Mouse (Mus musculus) liver, postnatal 0 days (tissue): Measurements from ENCODE around the gene Slc39a11. TPM values are rescaled to one million over a fixed set of nuclear protein-coding genes. Genes with fewer than 3 reads are reported as not detected.

Experiments
- ATAC-seq: fragments of 200-750 bp; cut with Nextera tagmentation; 2 replicates; pipeline ENCODE4 v1.8.0; 2017; ENCODE audit warnings: mild to moderate bottlenecking, moderate library complexity
- DNase-seq: peaks from one replicate; pipeline ENCODE4 v3.0.0-alpha.2; 2016
- H3K27ac ChIP-seq: fragments of 300-500 bp; sonication (generic); 2 replicates; pipeline ENCODE4 v1.5.1; 2014; ENCODE audit warnings: antibody characterized with exemption, moderate library complexity, mild to moderate bottlenecking, low read depth
- H3K27me3 ChIP-seq: fragments of 300-500 bp; sonication (generic); 2 replicates; pipeline ENCODE4 v1.6.1; 2014; ENCODE audit warnings: low read length, control low read depth, mixed read lengths; ENCODE audit not compliant: insufficient read depth
- H3K36me3 ChIP-seq: fragments of 300-500 bp; sonication (generic); replicated peaks from 2 replicates; pipeline ENCODE4 v1.6.1; 2014; ENCODE audit warnings: mild to moderate bottlenecking, control low read depth, low read length, moderate library complexity, mixed read lengths; ENCODE audit not compliant: insufficient read depth
- H3K4me1 ChIP-seq: fragments of 300-500 bp; sonication (generic); 2 replicates; pipeline ENCODE4 v1.6.1; 2014; ENCODE audit warnings: antibody characterized with exemption, mild to moderate bottlenecking, control low read depth; ENCODE audit not compliant: insufficient read depth
- H3K4me2 ChIP-seq: fragments of 300-500 bp; sonication (generic); 2 replicates; pipeline ENCODE4 v1.6.1; 2014; ENCODE audit warnings: low read depth, mild to moderate bottlenecking, low read length, moderate library complexity, mixed read lengths
- H3K4me3 ChIP-seq: fragments of 300-500 bp; sonication (generic); 2 replicates; pipeline ENCODE4 v1.5.1; 2014; ENCODE audit warnings: low read depth, low read length
- H3K9ac ChIP-seq: fragments of 300-500 bp; sonication (generic); replicated peaks from 2 replicates; pipeline ENCODE4 v1.6.1; 2014; ENCODE audit warnings: mild to moderate bottlenecking, moderate library complexity
- H3K9me3 ChIP-seq: fragments of 300-500 bp; sonication (generic); 2 replicates; pipeline ENCODE4 v1.6.1; 2016; ENCODE audit warnings: mild to moderate bottlenecking, control low read depth, low read length, mixed read lengths
- CTCF ChIP-seq: sonication (generic); IDR thresholded peaks from 2 replicates; pipeline ENCODE4 v1.5.1; 2016; ENCODE audit warnings: antibody characterized with exemption, low read depth
- EP300 ChIP-seq: IDR thresholded peaks from 2 replicates; pipeline ENCODE4 v1.6.1; 2016; ENCODE audit warnings: antibody characterized with exemption, low read depth, mild to moderate bottlenecking
- WGBS: fragments of 180-500 bp; shearing (Covaris S2); extraction: QIAGEN DNeasy Blood & Tissue Kit; methylation state at CpG from one replicate; pipeline ENCODE4 v1.1.7; 2014; ENCODE audit not compliant: insufficient replicate concordance; 5-methylcytosine and 5-hydroxymethylcytosine counted together
- polyA plus RNA-seq: library from polyadenylated mRNA; unstranded; fragments of >200 nt; fragmentation: Nextera tagmentation; extraction: Ambion mirVana; gene quantifications from 2 replicates; pipeline ENCODE4 v1.2.1, GENCODE M21; 2015

Slc39a11 gene
- polyA plus RNA-seq, 1 experiment from 2014 or later, result 10.9 TPM

DNA sequence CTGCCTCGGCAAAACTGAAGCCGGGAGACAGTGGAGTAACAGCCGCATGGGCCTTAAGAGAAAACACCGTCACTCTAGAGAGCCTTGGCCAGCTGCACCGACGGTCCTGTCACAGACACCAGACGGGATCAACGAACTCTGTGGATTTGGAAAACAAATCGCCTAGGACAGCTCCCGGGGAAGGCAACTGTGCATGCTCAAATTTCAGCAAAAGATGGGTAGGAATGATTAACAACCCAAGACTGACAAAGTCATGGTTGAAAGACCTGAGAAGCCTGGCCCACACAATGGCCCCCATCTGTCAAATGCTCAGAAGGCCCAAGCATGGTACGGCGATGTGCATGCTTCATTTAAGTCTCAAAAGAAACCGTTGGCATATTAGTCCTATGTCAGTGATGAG is 281.8 kb downstream of the Slc39a11 start:
- Histone ChIP-seq H3K9me3 (no peaks in the 10 kb centered on the region), H3K4me1 (no peaks in the 10 kb centered on the region), H3K4me3 (no peak overlapping the region), H3K27me3 (no peaks in the 10 kb centered on the region), H3K27ac (no peak overlapping the region), H3K36me3 (no peaks in the 10 kb centered on the region), H3K4me2 (no peak overlapping the region), H3K9ac (no peak overlapping the region)
- DNase-seq, result no peak
- ATAC-seq, result no peak
- TF ChIP-seq EP300, result no peak
- TF ChIP-seq CTCF, result no peak
- WGBS, result 79% methylated on average over 13 of the region's 13 CpGs

DNA sequence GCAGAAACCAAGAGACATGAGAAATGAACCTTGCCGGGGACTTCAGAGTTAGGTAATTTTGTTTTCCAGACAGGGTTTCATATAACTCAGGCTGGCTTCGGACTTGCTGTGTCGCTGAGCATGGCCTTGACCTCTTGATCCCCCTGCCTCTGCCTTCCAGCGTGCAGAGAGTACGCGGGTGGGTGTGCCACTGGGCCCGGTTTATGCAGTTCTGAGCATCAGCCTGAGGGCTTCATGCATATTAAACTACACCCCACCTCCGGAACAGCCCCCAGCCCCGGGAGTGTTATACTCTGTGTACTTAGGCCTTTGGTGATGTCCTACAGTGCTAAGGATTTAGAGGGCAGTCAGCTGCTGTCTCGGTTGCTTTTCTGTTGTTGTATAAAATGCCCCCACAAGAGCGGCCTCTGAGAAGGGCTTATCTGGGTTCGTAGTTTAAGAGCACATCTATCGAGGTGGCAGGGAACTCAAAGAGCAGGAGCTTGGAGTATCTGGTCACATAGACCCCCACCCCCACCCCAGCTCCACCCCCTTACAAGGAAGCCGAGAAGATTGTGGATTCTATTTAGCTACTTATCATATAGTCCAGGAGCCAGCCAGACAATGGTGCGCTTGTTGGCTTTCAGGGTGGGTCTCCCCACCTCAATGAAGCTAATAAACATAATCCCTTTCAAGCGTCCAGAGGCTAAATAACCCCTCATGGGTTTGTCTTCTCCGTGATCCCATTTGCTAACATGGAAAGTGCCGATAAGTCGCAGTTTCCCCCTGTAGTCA is 283.4 kb downstream of the Slc39a11 start:
- Histone ChIP-seq H3K9ac (no peak overlapping the region), H3K27me3 (no peaks in the 10 kb centered on the region), H3K4me1 (no peaks in the 10 kb centered on the region), H3K36me3 (0 out of 2 replicates have a peak, but pooled peaks cover 3% of the 10 kb centered on the region), H3K4me2 (no peak overlapping the region), H3K4me3 (no peak overlapping the region), H3K27ac (no peak overlapping the region), H3K9me3 (no peaks in the 10 kb centered on the region)
- TF ChIP-seq CTCF, result no peak
- no peak for TF ChIP-seq EP300
- peak; percentile 22 for DNase-seq
- ATAC-seq, result no peak
- 65% methylated on average over 19 of the region's 19 CpGs for WGBS

DNA sequence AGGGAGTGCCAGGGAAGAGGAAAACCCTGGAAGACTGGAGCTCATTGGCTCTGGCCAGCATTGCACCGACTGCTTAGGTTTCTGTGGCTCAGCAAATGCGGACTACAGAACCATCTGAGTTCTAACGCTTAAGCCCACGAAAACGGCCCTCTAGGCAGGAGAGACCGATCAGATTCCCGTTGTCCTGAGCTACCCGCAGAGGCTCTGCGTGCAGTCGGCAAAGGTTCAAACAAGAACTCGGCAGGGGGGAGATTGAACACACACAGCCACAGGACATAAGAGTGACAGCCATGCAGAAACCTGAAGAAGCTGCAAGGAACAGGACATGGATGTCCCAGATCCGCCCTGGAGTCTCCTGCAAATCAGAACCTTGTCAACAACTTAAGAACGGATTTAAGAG is 286.1 kb downstream of the Slc39a11 start:
- Histone ChIP-seq H3K9ac (no peak overlapping the region), H3K4me1 (no peaks in the 10 kb centered on the region), H3K9me3 (no peaks in the 10 kb centered on the region), H3K36me3 (0 out of 2 replicates have a peak, but pooled peaks cover 6% of the 10 kb centered on the region), H3K4me3 (no peak overlapping the region), H3K4me2 (no peak overlapping the region), H3K27me3 (no peaks in the 10 kb centered on the region), H3K27ac (no peak overlapping the region)
- TF ChIP-seq EP300, result no peak
- no peak for TF ChIP-seq CTCF
- ATAC-seq (no peak), DNase-seq (no peak)
- 70% methylated on average over 13 of the region's 13 CpGs for WGBS

DNA sequence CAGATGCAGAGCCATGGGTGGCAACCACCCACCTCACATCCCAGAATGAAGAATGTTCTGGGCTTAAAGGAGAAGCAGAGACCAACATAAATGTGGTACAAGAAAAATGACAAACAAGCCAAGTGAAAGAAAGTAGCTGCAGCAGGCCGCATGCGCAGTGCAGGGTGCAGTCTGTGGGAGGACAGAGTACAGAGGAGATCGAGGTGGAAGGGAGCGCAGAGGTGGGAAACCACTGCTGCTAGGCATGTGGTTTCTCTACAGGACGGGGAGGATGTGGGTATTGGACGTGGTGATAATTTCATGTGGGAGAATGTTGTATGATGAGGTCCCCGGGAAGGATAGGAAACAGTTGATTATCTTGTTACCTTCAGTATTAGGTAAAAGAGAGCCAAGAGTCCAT is 287.3 kb downstream of the Slc39a11 start:
- DNase-seq, result no peak
- no peak overlapping the region for H3K9ac ChIP-seq
- TF ChIP-seq CTCF, result no peak
- no peak for TF ChIP-seq EP300
- H3K27me3 ChIP-seq, result no peaks in the 10 kb centered on the region
- no peak overlapping the region for H3K27ac ChIP-seq
- H3K9me3 ChIP-seq, result no peaks in the 10 kb centered on the region
- H3K4me1 ChIP-seq, result no peaks in the 10 kb centered on the region
- WGBS, result 66% methylated on average over 7 of the region's 7 CpGs
- no peak overlapping the region for H3K4me3 ChIP-seq
- H3K36me3 ChIP-seq, result 0 out of 2 replicates have a peak, but pooled peaks cover 6% of the 10 kb centered on the region
- H3K4me2 ChIP-seq, result no peak overlapping the region
- no peak for ATAC-seq

DNA sequence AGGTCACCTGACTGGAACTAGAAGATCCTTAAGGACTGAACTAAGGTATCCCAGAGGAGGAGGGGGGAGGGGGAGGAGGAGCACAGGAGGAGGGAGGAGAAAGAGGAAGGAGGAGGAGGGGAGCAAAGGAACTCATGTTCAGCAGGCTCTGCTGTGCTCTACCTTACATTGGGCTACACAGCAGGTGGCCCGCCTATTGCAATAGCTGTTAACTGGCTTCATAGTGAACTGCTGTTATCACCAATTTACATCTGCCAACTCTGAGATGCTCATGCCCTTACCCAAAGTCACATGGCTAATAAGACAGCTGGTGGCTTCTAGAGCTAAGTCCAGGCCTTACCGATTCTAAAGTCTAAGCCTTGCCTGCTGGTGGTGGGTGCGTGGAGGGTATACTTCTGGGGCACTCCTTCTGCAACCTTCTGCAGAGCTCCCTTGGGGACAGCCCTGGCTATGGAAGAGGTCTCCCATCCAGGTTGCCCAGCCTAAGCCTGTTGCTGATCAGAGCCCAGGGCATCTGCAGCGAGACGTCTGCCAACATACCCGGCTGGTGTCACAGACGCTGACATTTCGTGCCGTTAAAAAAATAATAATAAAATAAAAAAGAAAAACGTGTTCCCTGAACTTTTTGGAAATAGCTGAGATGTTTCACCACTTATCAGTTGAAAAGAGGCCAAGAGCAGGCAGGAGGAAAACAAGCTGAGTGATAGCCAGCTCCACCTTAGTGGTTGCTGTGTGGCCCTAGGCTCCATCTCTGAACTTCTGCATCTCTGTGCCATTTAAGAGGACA is 289.6 kb downstream of the Slc39a11 start:
- 88% methylated on average over 10 of the region's 10 CpGs for WGBS
- H3K36me3 ChIP-seq, result 0 out of 2 replicates have a peak, but pooled peaks cover 6% of the 10 kb centered on the region
- no peaks in the 10 kb centered on the region for H3K9me3 ChIP-seq
- no peak for DNase-seq
- no peak overlapping the region for H3K27ac ChIP-seq
- H3K4me2 ChIP-seq, result no peak overlapping the region
- TF ChIP-seq CTCF (no peak), EP300 (no peak)
- H3K9ac ChIP-seq, result no peak overlapping the region
- H3K27me3 ChIP-seq, result no peaks in the 10 kb centered on the region
- H3K4me1 ChIP-seq, result no peaks in the 10 kb centered on the region
- ATAC-seq, result no peak
- no peak overlapping the region for H3K4me3 ChIP-seq

DNA sequence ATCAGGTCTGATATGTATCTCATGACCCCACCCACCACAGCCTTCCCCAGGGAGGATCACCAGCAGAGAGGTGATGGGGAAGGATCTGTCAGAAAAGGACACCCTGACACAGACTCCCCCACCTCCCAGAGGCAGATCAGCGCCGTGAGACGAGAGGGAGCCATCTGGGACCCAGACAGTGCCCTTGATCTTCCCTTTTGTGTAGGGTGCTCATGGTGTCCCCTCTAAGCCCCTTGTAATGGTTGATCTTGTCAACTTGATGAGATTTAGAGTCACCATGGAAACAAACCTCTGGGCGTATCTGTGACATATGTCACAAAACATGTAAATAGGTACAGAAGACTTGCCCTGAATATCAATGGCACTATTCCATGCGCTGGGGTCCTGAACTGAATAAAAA is 293.9 kb downstream of the Slc39a11 start:
- H3K9ac ChIP-seq, result no peak overlapping the region
- H3K9me3 ChIP-seq, result no peaks in the 10 kb centered on the region
- DNase-seq (no peak), ATAC-seq (no peak)
- H3K4me2 ChIP-seq, result no peak overlapping the region
- no peak for TF ChIP-seq EP300
- no peak for TF ChIP-seq CTCF
- no peak overlapping the region for H3K4me3 ChIP-seq
- 88% methylated on average over 5 of the region's 5 CpGs for WGBS
- no peak overlapping the region for H3K27ac ChIP-seq
- no peaks in the 10 kb centered on the region for H3K27me3 ChIP-seq
- H3K36me3 ChIP-seq, result 0 out of 2 replicates have a peak, but pooled peaks cover 2% of the 10 kb centered on the region
- H3K4me1 ChIP-seq, result no peaks in the 10 kb centered on the region
